Mouse (Mus musculus) granulocyte monocyte progenitor cell, adult 5-6 weeks (primary cell): ENCODE measurements around the gene Grk1. TPM values are rescaled to one million over a fixed set of nuclear protein-coding genes. Genes with fewer than 3 reads are reported as not detected.

Experiments
- ATAC-seq: replicated peaks from 2 replicates; pipeline ENCODE4 v1.8.0; 2016; ENCODE audit warnings: mild to moderate bottlenecking, moderate TSS enrichment, inconsistent platforms; ENCODE audit not compliant: poor library complexity, severe bottlenecking
- total RNA-seq, 2 experiments: library from RNA; stranded (forward) in 1 of 2; stranded (reverse) in 1 of 2; fragments of 200-712, 200-1000 nt in 1 of 2; fragments of >200 nt in 1 of 2; fragmentation: Nextera tagmentation in 1 of 2; gene quantifications; 2 replicates each; pipeline ENCODE4 v1.2.3; 2014 to 2017

Gene Grk1
- total RNA-seq (2014; fragmentation: Nextera tagmentation): not detected in 2 replicates
- total RNA-seq (2017): 0.04 TPM in 1 of 2 replicates, not detected in the other

- ATAC-seq: no peak
These were observed at the start of gene Grk1 for GRCm38 (mm10) chr8:13404666-13405131. TSS of gene Grk1 (plus strand) at chr8:13405081.

DNA sequence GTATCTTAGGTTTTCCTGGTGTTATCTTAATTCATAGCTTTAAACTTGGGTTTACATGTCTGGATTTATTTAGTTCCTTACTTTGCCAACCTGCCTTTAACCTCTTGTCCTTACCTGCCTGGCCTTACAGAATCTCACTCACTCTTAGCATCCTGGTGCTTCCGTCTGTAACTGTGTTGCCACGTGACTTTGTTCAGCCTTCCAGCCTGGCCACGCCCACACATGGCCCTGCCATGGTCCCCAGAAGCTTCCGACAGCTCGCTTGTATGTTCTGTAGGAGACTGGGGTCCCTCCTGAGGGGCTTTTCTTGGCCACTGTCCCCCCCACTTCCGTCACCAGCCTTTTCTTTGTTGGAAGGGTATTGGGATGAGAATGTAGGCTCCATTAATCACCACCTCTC, 48.7 kb upstream of the Grk1 start:
- ATAC-seq: no peak

DNA sequence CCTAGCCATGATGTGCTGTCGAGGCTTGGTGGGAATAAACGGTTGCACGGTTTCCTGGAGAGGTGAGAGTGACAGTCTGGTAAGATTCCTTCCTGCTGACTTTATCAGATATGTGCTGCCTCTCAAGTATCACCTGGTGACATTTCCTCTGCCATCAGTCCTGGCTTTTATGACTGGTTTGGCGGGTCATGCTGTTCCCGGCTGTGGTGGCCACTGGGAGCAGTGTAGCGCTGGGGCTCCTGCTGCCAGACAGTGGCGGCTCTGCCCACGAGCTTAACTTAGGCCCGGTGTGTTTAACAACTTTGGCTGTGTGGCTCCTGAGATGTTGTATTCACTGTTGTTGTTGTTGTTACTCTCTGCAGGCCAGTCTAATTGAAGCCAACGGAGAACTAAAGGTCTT, 48.2 kb upstream of the Grk1 start:
- no peak for ATAC-seq

DNA sequence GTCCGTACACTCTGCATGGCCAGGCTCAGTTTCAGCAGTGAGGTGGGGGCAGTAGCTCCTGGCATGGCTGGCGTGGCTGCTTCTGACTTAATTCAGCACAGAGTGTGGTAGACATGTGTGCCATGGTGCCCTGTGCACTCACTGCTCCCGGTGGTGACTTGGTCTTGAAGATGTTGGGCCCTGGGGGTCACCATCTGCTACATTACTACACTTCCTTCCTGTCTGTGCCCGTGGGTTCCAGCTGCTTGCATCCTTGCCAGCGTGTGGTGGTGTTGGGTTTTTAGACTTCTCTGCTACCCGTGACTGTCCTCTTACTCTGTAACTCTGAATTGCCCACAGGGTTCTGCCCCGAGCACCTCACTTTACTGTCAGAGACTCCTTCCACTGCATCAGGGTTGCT, 44.7 kb upstream of the Grk1 start:
- ATAC-seq: peak; percentile 90

- peak; percentile 74 for ATAC-seq
These were observed 43.0 kb upstream of the Grk1 start for GRCm38 (mm10) chr8:13361865-13362264.

- ATAC-seq: peak; percentile 34
These were observed 31.7 kb upstream of the Grk1 start for GRCm38 (mm10) chr8:13373151-13373662.

- no peak for ATAC-seq
These were observed 23.3 kb upstream of the Grk1 start for GRCm38 (mm10) chr8:13381630-13382029.

DNA sequence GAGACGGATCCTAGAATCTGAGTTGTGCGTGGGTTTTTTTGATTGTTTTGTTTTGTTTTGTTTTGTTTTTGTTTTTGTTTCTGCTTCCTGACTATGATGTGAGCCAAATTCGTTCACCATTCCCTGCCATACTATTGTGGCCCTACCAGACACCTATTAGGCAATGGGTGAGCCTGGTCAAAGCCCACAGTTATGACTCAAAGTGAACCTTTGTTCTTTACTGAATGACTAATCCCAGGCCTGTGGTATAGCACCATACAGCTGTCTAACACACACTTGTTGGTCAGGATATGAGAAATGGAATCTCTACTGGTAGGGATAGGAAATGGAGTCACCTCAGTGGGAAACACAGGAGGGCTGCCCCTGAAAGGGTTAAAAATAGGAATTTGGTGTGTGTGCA, 22.3 kb upstream of the Grk1 start:
- ATAC-seq: no peak

DNA sequence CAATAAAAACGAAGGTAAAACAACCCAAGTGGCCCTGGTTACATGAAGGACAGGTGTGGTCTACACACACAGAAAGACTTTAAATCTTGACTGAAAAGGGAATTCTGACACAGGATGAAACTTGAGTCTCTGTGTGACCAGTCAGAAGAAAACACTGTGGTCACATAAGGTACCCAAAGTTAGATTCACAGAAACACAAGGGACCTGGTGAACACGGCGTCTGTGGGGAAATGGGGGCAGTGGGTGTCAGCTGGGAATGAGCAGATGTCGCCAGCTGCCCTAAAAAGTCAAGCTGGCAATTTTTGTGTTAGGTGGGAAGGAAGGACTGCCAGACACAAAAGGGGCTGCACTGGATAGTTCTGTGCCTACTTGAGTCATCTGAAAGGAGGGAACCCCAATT, 21.9 kb upstream of the Grk1 start:
- ATAC-seq: no peak

DNA sequence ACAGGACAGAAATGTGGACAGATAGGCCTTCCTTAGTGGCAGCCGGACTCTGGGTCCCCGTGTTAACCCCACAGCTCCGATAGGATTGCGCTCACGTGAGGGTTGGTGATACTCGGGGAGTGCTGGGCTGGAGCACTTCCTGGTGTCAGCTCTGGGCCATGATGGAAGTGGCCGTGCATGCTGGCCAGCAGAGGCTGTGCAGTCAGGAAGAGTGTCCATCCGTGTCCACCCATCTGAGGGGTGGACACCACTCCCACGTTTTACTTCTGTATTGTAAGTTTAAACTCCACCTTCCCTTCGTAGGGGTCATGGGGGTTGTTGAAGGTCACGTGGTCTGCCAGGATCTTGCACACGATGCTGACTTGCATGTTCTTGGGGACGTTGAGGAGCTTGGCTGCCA, 18.5 kb upstream of the Grk1 start:
- no peak for ATAC-seq

DNA sequence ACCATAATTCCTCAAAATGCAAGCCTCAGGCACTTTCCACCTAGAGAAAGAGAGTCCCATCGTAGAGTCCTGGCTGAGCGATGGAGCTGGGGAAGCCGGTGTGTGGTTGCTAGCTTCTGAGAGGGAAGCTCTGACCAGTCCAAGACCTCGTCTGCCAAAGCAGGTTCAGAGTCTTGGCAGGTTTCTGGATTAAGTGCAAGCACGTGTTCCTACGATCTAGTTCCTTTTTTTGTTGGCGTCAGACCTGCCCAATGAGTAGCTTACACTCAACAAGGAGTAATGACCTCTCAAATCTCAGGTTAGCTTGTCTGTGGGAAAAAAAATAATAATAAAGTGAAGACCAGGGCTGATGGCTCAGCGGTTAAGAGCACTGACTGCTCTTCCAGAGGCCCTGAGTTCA, 17.2 kb upstream of the Grk1 start:
- ATAC-seq: peak; percentile 59

DNA sequence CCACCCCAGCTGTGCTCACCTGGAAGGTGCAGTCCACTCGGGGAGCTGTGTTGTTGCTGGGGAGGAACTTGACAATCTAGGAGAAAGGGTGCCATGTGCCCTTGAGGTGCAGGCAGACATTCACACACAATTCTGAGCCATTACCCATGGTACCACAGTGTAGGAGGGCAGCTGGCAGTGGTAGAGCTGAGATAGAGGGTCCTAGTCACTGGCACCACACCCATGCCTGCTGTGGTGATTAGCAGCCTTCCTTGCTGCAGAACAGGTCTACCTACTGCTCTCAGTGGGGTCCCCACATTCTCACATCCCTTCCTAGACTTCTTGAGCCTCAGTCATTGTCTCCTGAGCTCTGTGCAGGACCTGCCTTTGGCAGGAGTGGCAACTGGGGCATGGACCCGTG, 16.1 kb upstream of the Grk1 start:
- no peak for ATAC-seq

GRCm38 (mm10) chr8:13393869-13394268, 11.0 kb upstream of the Grk1 start:
- ATAC-seq: no peak

GRCm38 (mm10) chr8:13396725-13397124, 8.2 kb upstream of the Grk1 start, which contains the start of gene Atp4b:
TSS of gene Atp4b (minus strand) at chr8:13396825.
- no peak for ATAC-seq

DNA sequence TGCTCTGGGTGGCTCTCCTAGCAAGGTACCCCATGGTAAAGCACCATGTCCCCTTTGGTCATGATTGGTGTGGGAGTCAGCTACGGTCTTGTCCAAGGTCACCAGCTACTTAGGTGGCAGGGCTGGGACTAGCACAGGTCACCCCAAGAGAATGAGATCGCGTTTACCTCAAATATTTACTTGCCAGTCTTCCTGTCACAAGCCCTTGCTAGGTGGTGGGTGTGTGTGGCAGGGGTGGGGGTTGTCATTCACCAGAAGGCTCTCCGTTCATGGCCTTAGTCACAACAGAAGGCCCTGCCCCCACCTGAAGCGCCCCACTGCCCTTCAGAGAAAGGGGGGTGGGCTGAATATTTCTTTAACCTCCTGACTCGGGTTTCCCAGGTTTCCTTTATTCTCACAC, 1.4 kb upstream of the Grk1 start:
- no peak for ATAC-seq

DNA sequence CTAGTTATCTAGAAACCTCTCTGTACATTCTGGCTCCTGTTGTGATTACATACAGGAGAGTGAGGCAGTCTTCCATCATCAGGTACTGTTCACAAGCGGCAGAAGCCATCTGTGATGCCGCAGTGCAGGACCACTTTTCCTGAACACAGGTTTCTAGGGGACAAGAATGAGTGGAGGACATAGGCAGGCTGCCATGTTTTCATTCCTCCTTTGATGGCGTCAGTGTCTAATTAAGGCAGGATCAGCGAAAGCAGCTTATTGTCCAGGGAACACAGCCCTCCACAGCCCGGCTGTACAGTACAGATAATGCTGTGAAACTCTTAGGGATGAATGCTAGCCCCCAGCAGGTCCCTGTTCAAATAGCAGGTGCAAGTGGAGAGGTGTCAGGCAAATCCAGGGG, 1.1 kb downstream of the Grk1 start:
- ATAC-seq: no peak

DNA sequence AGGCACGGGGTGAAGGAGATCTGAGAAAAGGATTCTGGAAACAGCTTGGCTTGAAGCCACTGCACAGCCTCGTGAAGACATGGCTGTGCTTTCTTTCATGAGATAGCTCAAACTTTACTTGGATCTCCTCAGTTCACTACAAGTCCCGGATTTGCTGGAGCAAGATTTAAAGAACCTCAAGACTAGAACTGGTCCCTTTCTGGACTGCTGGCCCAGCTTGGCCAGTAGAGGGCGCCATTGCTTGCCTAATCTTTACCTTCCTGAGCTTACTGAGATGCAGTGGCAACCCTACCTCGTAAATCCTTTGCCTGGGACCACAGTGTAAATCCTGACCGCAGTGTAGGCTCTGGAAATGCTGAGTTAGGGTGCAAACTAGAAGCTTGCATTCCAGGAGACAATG, 6.7 kb downstream of the Grk1 start:
- ATAC-seq: peak; percentile 55; the same call in 1 of the 2 replicates

- ATAC-seq: peak; percentile 80
These were observed 8.1 kb downstream of the Grk1 start for GRCm38 (mm10) chr8:13412891-13413558.

DNA sequence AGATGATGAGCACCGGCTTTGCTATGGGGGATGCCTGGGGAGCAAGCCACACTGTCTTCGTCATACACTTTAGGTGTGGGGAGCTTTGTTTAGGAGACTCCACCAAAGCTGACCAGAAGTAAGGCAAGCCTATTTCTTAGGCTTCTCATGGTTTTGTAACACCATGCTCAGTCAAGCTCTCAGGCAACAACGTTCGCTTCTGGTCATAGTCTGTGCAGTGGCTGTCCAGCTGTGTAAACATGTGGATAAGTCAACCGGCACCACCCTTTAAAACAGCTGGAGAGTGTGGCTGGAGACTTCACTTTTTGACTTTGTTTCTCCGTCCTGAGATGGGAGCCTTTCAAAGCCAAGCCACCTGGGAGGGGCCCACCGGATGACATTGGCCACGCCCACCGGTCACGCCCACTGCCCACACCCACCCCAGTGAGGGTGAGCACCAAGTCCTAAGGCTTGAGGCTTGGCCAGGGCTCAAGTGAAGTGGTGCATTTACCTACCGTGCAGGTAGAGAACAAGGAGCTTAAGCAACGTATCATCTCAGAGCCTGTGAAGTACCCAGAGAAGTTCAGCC, 9.0 kb downstream of the Grk1 start:
- ATAC-seq: no peak

DNA sequence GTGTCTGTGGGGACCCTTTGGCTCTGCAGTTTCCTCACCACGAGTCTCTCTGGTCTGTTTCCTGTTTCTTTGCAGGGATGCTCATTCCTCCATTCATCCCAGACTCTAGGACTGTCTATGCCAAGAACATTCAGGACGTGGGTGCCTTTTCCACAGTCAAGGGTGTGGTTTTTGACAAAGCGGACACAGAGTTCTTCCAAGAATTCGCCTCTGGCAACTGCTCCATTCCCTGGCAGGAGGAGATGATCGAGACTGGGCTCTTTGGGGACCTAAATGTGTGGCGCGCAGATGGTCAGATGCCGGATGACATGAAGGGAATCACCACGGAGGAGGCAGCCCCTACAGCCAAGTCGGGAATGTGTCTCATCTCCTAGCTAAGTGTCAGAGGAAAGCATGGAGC, 11.0 kb downstream of the Grk1 start:
- no peak for ATAC-seq

DNA sequence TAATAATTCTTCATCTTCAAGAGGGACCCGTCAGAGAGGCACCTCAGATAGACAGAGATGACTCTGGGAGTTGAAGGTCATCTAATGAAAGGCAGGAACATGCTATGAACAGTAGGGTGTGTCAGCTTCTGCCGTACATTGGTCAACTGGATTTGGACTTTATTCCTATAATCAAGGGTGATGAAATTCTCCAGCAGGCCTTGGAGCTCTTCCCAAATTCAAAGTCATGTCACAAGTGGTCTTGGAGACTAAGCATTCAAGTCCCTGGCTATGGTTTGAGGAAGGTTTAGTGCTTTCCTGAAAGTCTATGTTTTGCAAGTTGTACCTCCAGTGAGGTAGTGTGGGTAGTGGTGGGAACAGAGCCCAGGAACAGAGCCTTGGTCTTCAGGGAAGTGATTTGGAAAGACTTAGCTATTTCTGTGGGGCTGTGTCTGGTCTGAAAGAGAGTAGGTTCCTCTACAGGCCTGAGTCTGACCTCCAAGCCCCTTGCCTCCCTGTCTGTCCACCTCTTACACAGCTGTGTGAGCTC, 14.3 kb downstream of the Grk1 start:
- no peak for ATAC-seq

DNA sequence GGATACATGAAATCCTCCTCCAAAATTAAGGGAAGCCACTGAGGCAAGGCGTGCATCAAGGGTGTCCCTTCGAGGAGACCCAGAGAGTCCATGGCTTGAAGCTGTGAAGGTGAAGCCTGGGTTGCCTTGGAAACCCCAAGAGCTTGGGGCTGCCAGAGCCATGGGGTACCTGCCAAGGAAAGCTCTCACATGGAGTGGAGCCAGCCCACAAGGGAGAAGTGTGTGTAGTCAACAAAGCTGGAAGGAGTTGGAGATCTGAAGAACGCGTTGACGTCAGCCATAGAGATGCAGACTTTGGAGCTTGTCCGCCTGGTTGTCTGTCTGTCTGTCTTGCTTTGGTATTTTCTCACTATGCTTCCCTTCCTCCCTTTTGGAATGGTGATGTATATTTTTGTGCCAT, 16.1 kb downstream of the Grk1 start:
- no peak for ATAC-seq
